ENCODE assay signal across 25 mouse cellular contexts in the genomic region with DNA sequence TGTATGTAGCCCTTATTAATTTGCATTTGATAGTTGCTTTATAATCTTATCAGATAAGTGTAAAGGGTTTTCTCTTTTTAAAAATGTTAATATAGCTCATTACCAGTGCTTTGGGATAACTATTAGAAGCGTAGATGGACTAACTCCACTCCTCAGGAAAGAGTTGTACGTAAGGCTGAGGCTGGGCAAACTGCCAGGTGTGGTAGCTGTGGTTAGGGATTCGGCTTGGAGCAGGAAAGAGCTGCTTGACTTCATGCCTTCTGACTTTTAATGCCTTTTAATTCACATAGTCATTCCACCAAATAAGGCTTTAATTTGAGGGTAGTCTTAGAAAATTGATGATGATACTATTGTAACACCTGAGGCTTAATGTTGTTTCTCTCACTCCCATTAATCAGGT. TPM values are rescaled to one million over a fixed set of nuclear protein-coding genes. Genes with fewer than 3 reads are reported as not detected.
DNase-seq lines count a peak whose midpoint lies in the region; ATAC-seq and TF ChIP-seq lines count a peak whose summit lies in the region.
"Had no signal": no experiment of that assay in that cellular context is flagged by ENCODE, and none has a peak within 500 bp of the region (broad histone marks: within the 10 kb centered on the region; RNA-seq: fewer than 3 reads in every experiment).

No protein-coding gene starts in this region.

- H3K4me1 ChIP-seq in kidney, embryonic 15.5 days: no peaks in the 10 kb centered on the region
- no peaks in the 10 kb centered on the region for H3K4me1 ChIP-seq in midbrain, postnatal 0 days (ENCODE audit: insufficient read depth, low read length)
- no peaks in the 10 kb centered on the region for H3K4me1 ChIP-seq in midbrain, embryonic 10.5 days
- H3K4me1 ChIP-seq: embryonic facial prominence, embryonic 12.5 days; forebrain, embryonic 15.5 days; heart, embryonic 15.5 days; midbrain, embryonic 13.5 days; neural tube, embryonic 15.5 days had no signal

- no peaks in the 10 kb centered on the region for H3K9me3 ChIP-seq in kidney, embryonic 15.5 days (replicated peaks)
- H3K9me3 ChIP-seq in midbrain, postnatal 0 days (ENCODE audit: low read length): no peaks in the 10 kb centered on the region
- no peaks in the 10 kb centered on the region for H3K9me3 ChIP-seq in midbrain, embryonic 10.5 days (replicated peaks)
- H3K9me3 ChIP-seq: embryonic facial prominence, embryonic 12.5 days; forebrain, embryonic 15.5 days; heart, embryonic 15.5 days; midbrain, embryonic 13.5 days; neural tube, embryonic 15.5 days had no signal

- ATAC-seq in kidney, embryonic 15.5 days (replicated peaks; ENCODE audit: low FRiP score): no peak
- ATAC-seq in midbrain, postnatal 0 days (ENCODE audit: low FRiP score): no peak
- peak; percentile 44; the same call in 1 of the 2 replicates for ATAC-seq in megakaryocyte progenitor cell, adult 5-6 weeks (replicated peaks; ENCODE audit: poor library complexity)
- ATAC-seq: forebrain, embryonic 15.5 days; inflammation-experienced regulatory T-cells, adult 6 months; midbrain, embryonic 13.5 days had no signal

- H3K9ac ChIP-seq in kidney, embryonic 15.5 days: no peak overlapping the region
- no peak overlapping the region for H3K9ac ChIP-seq in midbrain, postnatal 0 days (replicated peaks; ENCODE audit: low read length, poor library complexity, severe bottlenecking)
- H3K9ac ChIP-seq: embryonic facial prominence, embryonic 12.5 days; forebrain, embryonic 15.5 days; heart, embryonic 15.5 days; midbrain, embryonic 13.5 days; neural tube, embryonic 15.5 days had no signal

- no peak for TF ChIP-seq CTCF in midbrain, postnatal 0 days (IDR thresholded peaks at IDR 0.05)

- H3K27ac ChIP-seq in kidney, embryonic 15.5 days: no peak overlapping the region
- H3K27ac ChIP-seq in midbrain, postnatal 0 days (ENCODE audit: low read depth, low read length): no peak overlapping the region
- H3K27ac ChIP-seq in midbrain, embryonic 10.5 days (replicated peaks): no peak overlapping the region
- H3K27ac ChIP-seq: embryonic facial prominence, embryonic 12.5 days; forebrain, embryonic 15.5 days; heart, embryonic 15.5 days; layer of hippocampus, adult 2 months; macrophage; midbrain, embryonic 13.5 days; neural tube, embryonic 15.5 days had no signal

- H3K4me2 ChIP-seq in kidney, embryonic 15.5 days: no peak overlapping the region
- no peak overlapping the region for H3K4me2 ChIP-seq in midbrain, postnatal 0 days (ENCODE audit: low read depth, low read length, poor library complexity, severe bottlenecking)
- H3K4me2 ChIP-seq: embryonic facial prominence, embryonic 12.5 days; forebrain, embryonic 15.5 days; heart, embryonic 15.5 days; midbrain, embryonic 13.5 days; neural tube, embryonic 15.5 days had no signal

- peaks cover 91% of the 10 kb centered on the region for H3K36me3 ChIP-seq in kidney, embryonic 15.5 days
- peaks cover 30% of the 10 kb centered on the region; the same call in 1 of the 2 replicates for H3K36me3 ChIP-seq in midbrain, postnatal 0 days (ENCODE audit: insufficient read depth, low read length)
- H3K36me3 ChIP-seq in midbrain, embryonic 10.5 days: peaks cover 98% of the 10 kb centered on the region

- DNase-seq in adrenal gland, postnatal 10 days: peak; percentile 30
- DNase-seq in adrenal gland, postnatal 4 days (ENCODE audit: low spot score in 2 of 2): no peak
- peak; percentile 50 for DNase-seq in kidney, postnatal 10 days
- DNase-seq in midbrain, postnatal 0 days (ENCODE audit: low spot score): peak; percentile 7
- DNase-seq in midbrain, embryonic 10.5 days (ENCODE audit: low spot score): no peak
- DNase-seq in heart, postnatal 14 days: no peak
- DNase-seq: adrenal gland, postnatal 14 days; cerebellum, adult 2 months; gastrocnemius, postnatal 25 days; kidney, adult 8-10 months; layer of hippocampus, postnatal 36 days; lung, adult 18-20 months; right cerebral cortex, postnatal 25 days; thymus, adult 18-20 months had no signal

- no peaks in the 10 kb centered on the region for H3K27me3 ChIP-seq in kidney, embryonic 15.5 days
- no peaks in the 10 kb centered on the region for H3K27me3 ChIP-seq in midbrain, postnatal 0 days (ENCODE audit: insufficient read depth, low read length)
- no peaks in the 10 kb centered on the region for H3K27me3 ChIP-seq in midbrain, embryonic 10.5 days (ENCODE audit: low read depth, poor library complexity, severe bottlenecking)
- H3K27me3 ChIP-seq: CH12.LX; embryonic facial prominence, embryonic 12.5 days; forebrain, embryonic 15.5 days; heart, embryonic 15.5 days; midbrain, embryonic 13.5 days; neural tube, embryonic 15.5 days had no signal

- H3K4me3 ChIP-seq in kidney, embryonic 15.5 days (replicated peaks): no peak overlapping the region
- no peak overlapping the region for H3K4me3 ChIP-seq in midbrain, postnatal 0 days (ENCODE audit: low read depth, low read length)
- no peak overlapping the region for H3K4me3 ChIP-seq in midbrain, embryonic 10.5 days
- H3K4me3 ChIP-seq: embryonic facial prominence, embryonic 12.5 days; forebrain, embryonic 15.5 days; heart, embryonic 15.5 days; layer of hippocampus, adult 2 months; midbrain, embryonic 13.5 days; neural tube, embryonic 15.5 days had no signal

- intact Hi-C loops in heart, postnatal 14 days (cut with DNase I): loop anchor here (10.0 kb wide), 1 partner anchor 774 kb away; a partner anchor contains a TSS

- WGBS in kidney, embryonic 15.5 days: 55% methylated on average over 3 of the region's 3 CpGs
- 61% methylated on average over 3 of the region's 3 CpGs for WGBS in midbrain, postnatal 0 days
- WGBS in midbrain, embryonic 10.5 days: 96% methylated on average over 3 of the region's 3 CpGs

RNA-seq across cellular contexts. Expression of a gene that starts 24.5 kb away (rescaled TPM):
- total RNA-seq in adrenal gland, postnatal 10 days (2021): 100 to 1,000 TPM; 165 to 177 TPM
- 100 to 1,000 TPM; 188 to 210 TPM for total RNA-seq in adrenal gland, postnatal 4 days (2021)
- polyA plus RNA-seq in kidney, embryonic 15.5 days (2015; fragmentation: Nextera tagmentation; extraction: Ambion mirVana): 209 and 228 TPM in 2 replicates
- 72.7 and 155 TPM in 2 replicates for total RNA-seq in midbrain, postnatal 0 days (2014; rRNA removed)
- polyA plus RNA-seq in midbrain, postnatal 0 days (2015; fragmentation: Nextera tagmentation; extraction: Ambion mirVana): 104 and 116 TPM in 2 replicates
- 296 and 299 TPM in 2 replicates for polyA plus RNA-seq in midbrain, embryonic 10.5 days (2016; fragmentation: Nextera tagmentation; extraction: Ambion mirVana)
- total RNA-seq in megakaryocyte progenitor cell, adult 5-6 weeks (2015): 223 and 232 TPM in 2 replicates
- total RNA-seq in megakaryocyte progenitor cell, adult 5-6 weeks (2017): 104 and 140 TPM in 2 replicates
- 100 to 1,000 TPM; 123 to 140 TPM for total RNA-seq in heart, postnatal 14 days (2021)

Comparison
In these comparisons a context has a peak if more than half of its experiments do, and no peak if none do; other contexts are left out.
1. DNase-seq: peak in adrenal gland, postnatal 10 days (single experiment), kidney, postnatal 10 days (single experiment) and midbrain, postnatal 0 days (single experiment); none in adrenal gland, postnatal 4 days (0 of 2), midbrain, embryonic 10.5 days (single experiment) and heart, postnatal 14 days (0 of 2).